Mouse (Mus musculus): ENCODE measurements around the gene Dnaaf1. TPM values are rescaled to one million over a fixed set of nuclear protein-coding genes. Genes with fewer than 3 reads are reported as not detected.

Gene Dnaaf1
- total and polyA plus RNA-seq, 3 experiments = 0.19 to 0.54 TPM; not detected in 1

DNA sequence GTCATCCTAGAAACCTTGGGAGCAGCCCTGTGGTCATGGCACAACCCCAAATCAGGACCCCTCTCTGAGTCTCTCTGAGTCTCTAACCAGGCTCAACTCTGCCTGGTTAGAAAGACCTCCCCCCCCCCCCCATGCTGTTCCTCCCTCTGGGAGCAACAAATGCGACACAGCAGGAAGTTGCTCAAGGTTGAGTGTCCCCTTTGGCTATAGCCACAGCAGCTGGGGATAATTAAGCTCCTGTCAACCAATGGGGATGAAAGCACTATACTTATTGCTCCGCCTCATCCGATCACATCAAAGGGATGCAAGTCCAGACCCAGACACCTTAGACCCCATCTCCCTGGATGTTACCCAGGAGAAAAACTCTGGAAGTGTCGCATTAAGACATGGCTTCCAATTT is 47.5 kb downstream of the Dnaaf1 start:
- Histone ChIP-seq H3K4me1 (ENCODE audit: control insufficient read depth in 1 of 2, insufficient read depth in 2 of 2, low read length in 2 of 2) (no peaks in the 10 kb centered on the region; a peak in 1 of 4 replicates), H3K9me3 (replicated peaks; ENCODE audit: insufficient read depth, low read length) (no peaks in the 10 kb centered on the region), H3K79me2 (ENCODE audit: control insufficient read depth, insufficient read depth, low read length, poor library complexity) (no peaks in the 10 kb centered on the region), H3K9ac (ENCODE audit: control insufficient read depth, low read depth, low read length, poor library complexity, severe bottlenecking) (no peak overlapping the region), H3K27ac (ENCODE audit: control insufficient read depth, low read depth, low read length) (no peak overlapping the region), H3K27me3 (ENCODE audit: control insufficient read depth in 1 of 2, insufficient read depth in 2 of 2, low read length in 2 of 2) (peaks cover 0 to 2% of the 10 kb centered on the region in 2 experiments; a peak in 2 of 4 replicates), H3K36me3 (ENCODE audit: control insufficient read depth in 1 of 2, insufficient read depth in 2 of 2, low read length in 2 of 2) (no peaks in the 10 kb centered on the region), H3K4me3 (ENCODE audit: control insufficient read depth in 1 of 2, insufficient read depth in 1 of 2, low read depth in 2 of 2, low read length in 2 of 2) (no peak overlapping the region)
- TF ChIP-seq MAFK (IDR thresholded peaks at IDR 0.05; ENCODE audit: borderline replicate concordance, low read depth, low read length) (no peak), USF2 (IDR thresholded peaks at IDR 0.05; ENCODE audit: borderline replicate concordance in 1 of 2, insufficient read depth in 1 of 2, low read depth in 1 of 2, low read length in 2 of 2) (no peak), NELFE (IDR thresholded peaks at IDR 0.05; ENCODE audit: low read depth, low read length) (no peak), POLR2A (IDR thresholded peaks at IDR 0.05; ENCODE audit: control insufficient read depth in 1 of 2, insufficient read depth in 1 of 2, low read depth in 1 of 2, low read length in 2 of 2, poor library complexity in 1 of 2) (no peak), CHD2 (IDR thresholded peaks at IDR 0.05; ENCODE audit: low read length) (no peak), RCOR1 (IDR thresholded peaks at IDR 0.05; ENCODE audit: low read depth, low read length) (no peak), SMC3 (IDR thresholded peaks at IDR 0.05; ENCODE audit: low read depth, low read length) (no peak), MAX (IDR thresholded peaks at IDR 0.05; ENCODE audit: low read length) (no peak), E2F4 (IDR thresholded peaks at IDR 0.05; ENCODE audit: borderline replicate concordance, low read depth, low read length) (no peak), CTCF (IDR thresholded peaks at IDR 0.05 in 2 of 3, conservative IDR thresholded peaks at IDR 0.05 in 1 of 3; ENCODE audit: control insufficient read depth in 1 of 3, insufficient read depth in 1 of 3, low read depth in 2 of 3, low read length in 3 of 3, poor library complexity in 1 of 3, severe bottlenecking in 1 of 3) (no peak), POLR2AphosphoS2 (IDR thresholded peaks at IDR 0.05; ENCODE audit: low read length) (no peak), UBTF (IDR thresholded peaks at IDR 0.05; ENCODE audit: borderline replicate concordance, insufficient read depth, low read depth, low read length) (no peak)
- no peak for DNase-seq (ENCODE audit: low read depth, low spot score)

DNA sequence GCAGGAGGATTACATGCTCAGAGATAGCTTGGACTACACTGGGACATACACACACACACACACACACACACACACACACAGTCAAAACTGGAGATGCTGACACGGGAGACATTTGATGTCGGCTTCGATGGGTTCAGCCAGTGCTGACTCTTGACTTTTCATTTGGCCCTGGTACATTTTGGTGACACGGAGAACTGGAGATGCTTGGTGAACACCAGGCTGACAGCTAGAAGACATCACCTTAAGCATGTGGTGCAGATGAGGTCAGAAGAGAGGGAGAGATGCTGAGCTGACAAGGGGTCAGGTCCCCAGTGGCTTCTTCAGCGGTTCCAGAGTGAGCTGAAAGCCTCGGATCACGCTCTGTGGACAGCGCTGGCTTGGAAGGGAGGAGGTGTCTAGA is 48.0 kb downstream of the Dnaaf1 start:
- TF ChIP-seq POLR2A (IDR thresholded peaks at IDR 0.05; ENCODE audit: control insufficient read depth in 1 of 2, insufficient read depth in 1 of 2, low read depth in 1 of 2, low read length in 2 of 2, poor library complexity in 1 of 2) (no peak), ZKSCAN1 (IDR thresholded peaks at IDR 0.05; ENCODE audit: low read depth, low read length) (no peak), ZNF384 (IDR thresholded peaks at IDR 0.05; ENCODE audit: low read depth, low read length) (no peak), MEF2A (IDR thresholded peaks at IDR 0.05; ENCODE audit: extremely low read depth, insufficient replicate concordance, low read depth, low read length, poor library complexity, severe bottlenecking) (no peak), TAL1 (IDR thresholded peaks at IDR 0.05; ENCODE audit: low read length) (no peak), ZMIZ1 (IDR thresholded peaks at IDR 0.05; ENCODE audit: low read depth, low read length) (no peak), HCFC1 (IDR thresholded peaks at IDR 0.05; ENCODE audit: low read depth, low read length) (no peak)

More for the DNA sequence above, 48.0 kb downstream of the Dnaaf1 start:
- H3K9me3 ChIP-seq (replicated peaks; ENCODE audit: insufficient read depth, low read length) = no peaks in the 10 kb centered on the region
- no peak for DNase-seq (ENCODE audit: low read depth, low spot score)
- H3K79me2 ChIP-seq (ENCODE audit: control insufficient read depth, insufficient read depth, low read length, poor library complexity) = no peaks in the 10 kb centered on the region
- peaks cover 0 to 2% of the 10 kb centered on the region in 2 experiments; a peak in 2 of 4 replicates for H3K27me3 ChIP-seq (ENCODE audit: control insufficient read depth in 1 of 2, insufficient read depth in 2 of 2, low read length in 2 of 2)
- H3K9ac ChIP-seq (ENCODE audit: control insufficient read depth, low read depth, low read length, poor library complexity, severe bottlenecking) = no peak overlapping the region
- H3K4me3 ChIP-seq (ENCODE audit: control insufficient read depth in 1 of 2, insufficient read depth in 1 of 2, low read depth in 2 of 2, low read length in 2 of 2) = no peak overlapping the region
- H3K36me3 ChIP-seq (ENCODE audit: control insufficient read depth in 1 of 2, insufficient read depth in 2 of 2, low read length in 2 of 2) = no peaks in the 10 kb centered on the region
- H3K4me1 ChIP-seq (ENCODE audit: control insufficient read depth in 1 of 2, insufficient read depth in 2 of 2, low read length in 2 of 2) = no peaks in the 10 kb centered on the region; a peak in 1 of 4 replicates
- H3K27ac ChIP-seq (ENCODE audit: control insufficient read depth, low read depth, low read length) = no peak overlapping the region

Data from MEL (cell line).